Mouse (Mus musculus) C2C12 (cell line): ENCODE results near the gene Rhod. TPM values are rescaled to one million over a fixed set of nuclear protein-coding genes. Genes with fewer than 3 reads are reported as not detected.
A peak's percentile ranks its signal among the peaks of the same experiment; 100 is the strongest.

ENCODE experiments used
- H3K27me3 ChIP-seq: one replicate; pipeline ENCODE4 v1.6.1; 2011; ENCODE audit not compliant: control insufficient read depth, insufficient read depth, insufficient read length
- H3K36me3 ChIP-seq: one replicate; pipeline ENCODE4 v1.6.1; 2011; ENCODE audit not compliant: control insufficient read depth, insufficient read depth
- H3K4me3 ChIP-seq: one replicate; pipeline ENCODE4 v1.5.1; 2011; ENCODE audit warnings: mild to moderate bottlenecking, control low read depth; ENCODE audit not compliant: poor library complexity, insufficient read depth, severe bottlenecking
- H3K79me2 ChIP-seq: one replicate; pipeline ENCODE4 v1.6.1; 2011; ENCODE audit not compliant: control insufficient read depth, insufficient read depth
- H3K79me3 ChIP-seq: one replicate; pipeline ENCODE4 v1.6.1; 2011; ENCODE audit warnings: low read depth, control low read depth
- H3ac ChIP-seq: one replicate; pipeline ENCODE3; 2011; ENCODE audit warnings: low read depth; ENCODE audit not compliant: control insufficient read depth, insufficient read length
- CEBPB ChIP-seq: IDR thresholded peaks from one replicate; pipeline ENCODE4 v1.6.1; 2011; ENCODE audit warnings: low read depth, mild to moderate bottlenecking, control low read depth, moderate library complexity
- CTCF ChIP-seq: IDR thresholded peaks from one replicate; pipeline ENCODE4 v1.5.1; 2011; ENCODE audit not compliant: control insufficient read depth, insufficient read depth, insufficient read length
- FOSL1 ChIP-seq: IDR thresholded peaks from one replicate; pipeline ENCODE4 v1.8.0; 2011; ENCODE audit warnings: mild to moderate bottlenecking, low read length; ENCODE audit not compliant: poor library complexity, insufficient read depth, severe bottlenecking
- MAX ChIP-seq: IDR thresholded peaks from one replicate; pipeline ENCODE4 v1.6.1; 2011; ENCODE audit warnings: mild to moderate bottlenecking, control low read depth
- MYOD1 ChIP-seq: IDR thresholded peaks from one replicate; pipeline ENCODE4 v1.6.1; 2011; ENCODE audit warnings: low read depth; ENCODE audit not compliant: control insufficient read depth, insufficient read length
- MYOG ChIP-seq: IDR thresholded peaks from one replicate; pipeline ENCODE4 v1.6.1; 2011; ENCODE audit not compliant: control insufficient read depth, insufficient read length; ENCODE audit errors: extremely low read depth
- USF1 ChIP-seq: IDR thresholded peaks from one replicate; pipeline ENCODE4 v1.6.1; 2011; ENCODE audit warnings: low read depth, mild to moderate bottlenecking, control low read depth, moderate library complexity
- polyA plus RNA-seq: library from polyadenylated mRNA; unstranded; fragments of >200 nt; fragmentation: generic; extraction: Trizol; gene quantifications from one replicate; pipeline ENCODE4 v1.2.1, GENCODE M21; 2012; ENCODE audit warnings: missing spikeins

Rhod gene
- polyA plus RNA-seq, 1 experiment = 65.1 TPM

DNA sequence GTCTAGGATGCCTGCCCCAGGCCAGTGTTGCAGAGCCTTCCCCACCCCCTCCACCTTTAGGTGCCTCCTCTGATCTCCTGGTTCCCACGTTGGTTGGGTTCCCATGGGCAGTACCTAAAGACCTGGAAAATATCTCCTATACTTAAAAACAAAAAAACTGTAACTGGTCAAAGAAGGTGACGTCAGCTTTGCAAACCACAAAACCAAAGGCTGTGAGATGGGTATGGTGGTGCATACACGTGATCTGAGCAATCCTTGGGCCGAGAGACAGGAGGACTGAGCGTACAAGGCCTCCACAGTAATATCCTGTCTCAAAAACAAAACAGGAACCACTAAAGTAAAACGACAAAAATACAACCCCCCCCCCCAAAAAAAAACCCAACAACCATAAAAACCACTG is 1.3 kb downstream of the Rhod start:
- H3K36me3 ChIP-seq = peaks cover 8% of the 10 kb centered on the region
- H3ac ChIP-seq = no peak overlapping the region
- TF ChIP-seq CEBPB = no peak
- peak; percentile 74 for TF ChIP-seq USF1
- H3K27me3 ChIP-seq = no peaks in the 10 kb centered on the region
- peak overlapping the region; percentile 69 for H3K4me3 ChIP-seq
- H3K79me2 ChIP-seq = peaks cover 58% of the 10 kb centered on the region
- peaks cover 26% of the 10 kb centered on the region for H3K79me3 ChIP-seq

DNA sequence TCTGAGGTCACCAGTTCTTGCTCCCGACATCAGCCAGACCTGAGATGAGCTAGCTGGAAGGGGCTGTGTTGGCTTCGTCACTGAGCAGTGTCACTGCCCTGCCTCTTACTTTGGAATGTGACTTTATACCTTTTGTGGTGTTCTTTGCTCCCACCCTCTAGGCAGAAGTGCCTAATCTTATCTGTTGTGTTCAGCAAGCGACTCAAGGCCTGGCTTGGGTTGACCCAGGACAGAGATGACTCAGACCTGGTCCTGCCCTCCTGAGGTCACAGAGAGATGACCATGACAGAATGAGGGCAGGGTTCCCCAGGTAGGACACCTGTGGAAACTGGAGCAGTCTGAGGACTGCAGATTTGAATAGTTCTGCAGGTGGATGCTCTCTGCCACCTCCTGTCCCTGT is 3.0 kb downstream of the Rhod start:
- H3K36me3 ChIP-seq = peaks cover 16% of the 10 kb centered on the region
- no peak overlapping the region for H3K4me3 ChIP-seq
- H3K79me3 ChIP-seq = peaks cover 26% of the 10 kb centered on the region
- no peak overlapping the region for H3ac ChIP-seq
- H3K27me3 ChIP-seq = no peaks in the 10 kb centered on the region
- TF ChIP-seq CEBPB = no peak
- peaks cover 58% of the 10 kb centered on the region for H3K79me2 ChIP-seq

DNA sequence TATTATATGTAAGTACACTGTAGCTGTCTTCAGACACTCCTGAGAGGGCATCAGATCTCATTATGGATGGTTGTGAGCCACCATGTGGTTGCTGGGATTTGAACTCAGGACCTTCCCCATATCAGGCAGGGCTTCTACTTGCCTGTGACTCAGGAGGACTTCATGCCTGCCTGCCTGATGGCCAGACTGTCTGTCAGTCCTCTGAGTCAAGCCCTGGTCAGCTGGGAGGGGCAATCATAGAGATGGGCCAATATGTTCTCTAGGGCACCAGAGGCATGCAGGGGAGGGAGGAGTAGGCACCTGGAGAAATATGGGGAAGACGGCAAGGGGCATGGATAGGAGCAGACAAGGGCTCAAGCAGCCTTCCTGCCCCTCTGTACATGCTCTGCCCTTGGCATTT is 4.2 kb downstream of the Rhod start:
- peaks cover 25% of the 10 kb centered on the region for H3K36me3 ChIP-seq
- no peak overlapping the region for H3ac ChIP-seq
- TF ChIP-seq MYOG (no peak), FOSL1 (no peak), CEBPB (no peak), USF1 (no peak), MAX (no peak), CTCF (no peak), MYOD1 (no peak)
- H3K4me3 ChIP-seq = no peak overlapping the region
- peaks cover 26% of the 10 kb centered on the region for H3K79me3 ChIP-seq
- H3K79me2 ChIP-seq = peaks cover 56% of the 10 kb centered on the region
- no peaks in the 10 kb centered on the region for H3K27me3 ChIP-seq

DNA sequence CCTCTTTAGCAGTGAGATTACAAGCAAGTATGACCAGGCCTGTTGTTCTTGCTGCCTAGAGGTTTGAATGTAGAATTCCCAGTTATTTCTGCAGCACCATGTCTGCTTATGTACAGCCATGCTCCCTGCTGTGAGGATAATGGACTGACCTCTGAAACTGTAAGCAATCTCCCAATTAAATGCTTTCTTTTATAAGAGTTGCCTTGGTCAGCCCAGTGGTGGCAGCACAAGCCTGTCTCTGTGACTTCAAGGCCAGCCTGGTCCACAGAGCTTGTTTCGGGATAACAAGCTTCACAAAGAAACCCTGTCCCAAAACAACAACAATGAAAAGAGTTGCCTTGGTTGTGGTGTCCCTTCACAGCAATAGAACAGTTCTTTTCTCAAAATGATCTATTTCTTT is 5.5 kb downstream of the Rhod start:
- H3K36me3 ChIP-seq = peaks cover 35% of the 10 kb centered on the region
- no peak overlapping the region for H3ac ChIP-seq
- no peak for TF ChIP-seq MYOG
- no peak for TF ChIP-seq MYOD1
- no peak for TF ChIP-seq CTCF
- no peak for TF ChIP-seq FOSL1
- no peak for TF ChIP-seq CEBPB
- no peak for TF ChIP-seq USF1
- no peak for TF ChIP-seq MAX
- peaks cover 23% of the 10 kb centered on the region for H3K79me3 ChIP-seq
- H3K4me3 ChIP-seq = no peak overlapping the region
- H3K27me3 ChIP-seq = no peaks in the 10 kb centered on the region
- H3K79me2 ChIP-seq = peaks cover 44% of the 10 kb centered on the region

DNA sequence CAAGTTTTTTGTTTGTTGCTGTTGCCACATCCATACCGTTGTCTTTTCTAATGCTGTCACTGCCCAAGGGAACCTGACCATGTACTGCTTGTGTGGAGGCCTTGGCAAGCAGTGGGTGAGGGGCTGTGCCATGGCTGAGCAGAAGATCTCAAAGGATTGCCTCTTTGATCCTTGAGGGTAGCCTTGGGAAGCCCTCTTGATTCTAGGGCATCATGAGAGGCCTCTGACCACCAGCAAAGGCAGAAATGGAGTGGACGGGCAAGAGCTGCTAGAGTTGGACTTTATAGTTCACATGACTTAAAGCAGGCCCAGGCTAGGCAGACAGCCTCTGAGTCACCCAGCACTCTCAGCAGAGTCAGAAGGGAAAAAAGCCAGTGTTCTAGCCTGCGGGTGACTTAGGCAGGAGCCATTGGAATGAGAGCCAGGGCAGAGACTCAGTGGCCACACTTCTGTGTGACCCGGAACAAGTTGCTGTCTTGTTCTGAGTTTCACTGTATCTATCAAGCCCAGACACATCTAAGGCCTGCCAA is 9.1 kb downstream of the Rhod start:
- Histone ChIP-seq H3K79me2 (peaks cover 8% of the 10 kb centered on the region), H3K79me3 (no peaks in the 10 kb centered on the region), H3K27me3 (no peaks in the 10 kb centered on the region), H3K4me3 (no peak overlapping the region), H3ac (no peak overlapping the region), H3K36me3 (peaks cover 51% of the 10 kb centered on the region)
- TF ChIP-seq MYOG = no peak
- no peak for TF ChIP-seq MAX
- no peak for TF ChIP-seq USF1

DNA sequence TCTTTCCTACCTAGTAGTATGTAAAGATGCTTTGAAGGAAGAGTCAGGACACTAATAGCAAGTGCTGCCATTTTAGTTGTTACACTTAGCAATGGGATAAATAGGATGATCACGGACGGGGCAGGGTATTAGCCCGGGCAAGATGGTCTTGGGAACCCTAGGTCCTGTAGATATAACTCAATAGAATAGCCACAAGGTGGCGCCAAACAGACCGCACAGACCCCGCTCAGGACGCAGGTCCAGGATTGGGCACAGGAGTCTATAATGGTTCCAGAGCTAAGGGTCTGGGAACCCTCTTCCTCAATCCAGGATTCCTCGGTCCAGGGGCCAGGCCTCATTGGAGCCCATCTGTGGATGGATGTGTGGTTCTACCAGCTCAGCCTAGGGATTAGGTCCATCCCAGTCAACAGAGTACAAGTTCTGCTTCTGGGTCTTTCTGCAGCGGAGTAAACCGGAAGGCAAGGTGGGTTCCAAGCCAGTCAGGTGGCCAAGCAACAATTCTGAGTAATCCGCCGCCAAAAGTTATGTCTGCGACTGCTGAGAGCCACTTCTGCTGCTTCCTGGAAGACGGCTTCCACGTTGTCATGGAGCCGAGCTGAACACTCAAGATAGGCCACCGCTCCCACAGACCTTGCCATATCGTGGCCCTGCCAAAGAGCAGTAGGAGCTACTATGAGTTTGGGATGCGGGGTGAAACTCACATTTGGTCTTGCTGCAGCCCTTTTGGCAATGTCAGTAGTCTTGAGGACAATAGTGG is 13.4 kb downstream of the Rhod start:
- Histone ChIP-seq H3K79me2 (no peaks in the 10 kb centered on the region), H3K79me3 (no peaks in the 10 kb centered on the region), H3K4me3 (no peak overlapping the region), H3K36me3 (peaks cover 46% of the 10 kb centered on the region), H3K27me3 (no peaks in the 10 kb centered on the region), H3ac (no peak overlapping the region)
- TF ChIP-seq FOSL1 (no peak), USF1 (no peak), MAX (no peak), MYOG (no peak), CTCF (no peak), MYOD1 (no peak), CEBPB (no peak)
